Mouse (Mus musculus) Muller cell, postnatal 12 days (primary cell): ENCODE measurements around the gene Upp1.
A peak's percentile ranks its signal among the peaks of the same experiment; 100 is the strongest.
"Not testable (repeated sequence)": the region's sequence is repeated elsewhere in the genome, so short reads cannot be mapped to it uniquely, and the experiment has no call there.

Experiments used
- DNase-seq: peaks from one replicate; pipeline ENCODE4 v3.0.0-alpha.2; 2015; ENCODE audit errors: inconsistent ontology term

The Upp1 gene

DNA sequence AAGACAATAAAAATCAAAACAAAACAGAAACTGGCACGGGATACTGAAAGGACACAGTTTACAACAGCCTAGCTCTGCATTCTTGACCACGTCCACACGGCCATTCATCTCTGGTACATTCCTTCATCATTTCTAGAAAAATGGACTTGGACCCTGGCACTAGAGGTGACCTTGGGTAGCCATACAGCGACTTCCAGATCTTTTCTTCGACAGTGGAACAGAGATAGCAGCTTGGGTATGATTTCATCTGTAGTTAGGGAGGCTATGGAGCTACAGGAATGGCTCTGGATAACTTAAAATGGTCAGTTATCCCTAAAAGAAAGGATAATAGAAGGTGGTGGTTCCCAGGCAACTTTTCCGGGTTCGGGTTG is at the start of gene Upp1:
Upp1 (plus strand) TSS at position 54 of the 371 bp plus-strand sequence.
- DNase-seq: no peak

DNA sequence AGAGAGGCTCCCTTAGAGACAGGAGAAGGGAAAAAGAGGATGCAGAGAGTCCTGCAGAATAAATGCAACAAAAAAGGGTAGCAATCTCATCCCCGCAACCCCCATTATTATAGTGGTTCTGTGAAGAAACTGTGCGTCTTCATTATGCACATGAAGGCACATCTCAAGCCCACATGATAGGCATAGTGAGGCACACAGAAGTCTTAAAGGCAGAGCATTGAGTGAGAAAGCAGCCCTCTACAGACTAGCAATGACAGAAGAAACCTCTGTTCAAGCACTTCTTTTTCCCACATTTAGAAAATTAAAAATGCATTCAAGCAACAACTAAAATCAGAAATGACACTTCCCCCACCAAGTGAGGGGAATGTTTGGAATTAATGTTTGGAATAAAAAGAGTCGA is 41.5 kb upstream of the Upp1 start:
- no peak for DNase-seq

- DNase-seq: no peak
These were observed 4.7 kb upstream of the Upp1 start for GRCm38 (mm10) chr11:9113189-9113588.

- no peak for DNase-seq
These were observed 2.4 kb upstream of the Upp1 start for GRCm38 (mm10) chr11:9115367-9116120.

GRCm38 (mm10) chr11:9116121-9116520 is 1.8 kb upstream of the Upp1 start:
- DNase-seq: no peak

GRCm38 (mm10) chr11:9116916-9117315 is 987 bp upstream of the Upp1 start:
- peak; percentile 14 for DNase-seq

GRCm38 (mm10) chr11:9117358-9118049 is 399 bp upstream of the Upp1 start:
- peak; percentile 87 for DNase-seq

- DNase-seq: peak; percentile 61
These were observed 668 bp downstream of the Upp1 start for GRCm38 (mm10) chr11:9118421-9119121.

DNA sequence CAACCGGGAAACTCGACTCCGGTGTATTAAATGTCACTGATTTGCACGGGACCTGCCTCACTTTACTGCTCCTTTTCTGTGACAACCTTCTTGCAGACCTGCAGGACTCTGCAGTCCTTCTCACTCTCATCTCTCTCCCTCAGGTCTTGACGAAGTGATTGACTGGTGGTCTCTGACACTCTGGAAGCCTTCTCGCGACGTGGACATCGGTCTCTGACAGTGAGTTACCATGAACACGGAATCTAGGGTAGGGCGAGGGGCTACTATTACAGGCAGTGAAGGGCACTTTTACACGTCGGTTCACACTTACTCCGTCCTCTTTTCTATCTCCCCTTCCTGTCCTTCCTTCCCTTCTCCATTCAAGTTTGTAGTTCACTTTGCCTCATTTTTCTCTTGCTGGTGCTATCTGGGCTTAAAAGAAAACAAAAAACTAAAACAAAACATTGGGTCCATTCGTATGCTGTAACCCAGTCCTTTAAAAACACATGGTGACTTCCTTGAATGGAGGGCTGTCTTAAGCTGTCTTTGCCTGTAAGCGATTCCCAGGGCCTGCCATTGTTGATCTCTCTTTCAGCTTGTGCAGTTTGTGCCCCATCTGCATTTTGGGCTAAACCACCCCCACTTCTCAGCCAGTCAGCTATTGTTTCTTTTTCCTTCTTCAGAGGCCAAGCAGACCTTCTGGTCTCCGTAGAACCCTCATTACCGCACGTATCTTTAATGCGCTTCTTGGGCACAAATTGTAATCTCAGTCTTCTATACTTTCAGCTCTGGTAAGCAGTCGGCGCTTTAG is 1.5 kb downstream of the Upp1 start:
- no peak for DNase-seq

GRCm38 (mm10) chr11:9122315-9122714 is 4.4 kb downstream of the Upp1 start:
- no peak for DNase-seq

GRCm38 (mm10) chr11:9126373-9127107 is 8.6 kb downstream of the Upp1 start:
- DNase-seq: peak; percentile 5

DNA sequence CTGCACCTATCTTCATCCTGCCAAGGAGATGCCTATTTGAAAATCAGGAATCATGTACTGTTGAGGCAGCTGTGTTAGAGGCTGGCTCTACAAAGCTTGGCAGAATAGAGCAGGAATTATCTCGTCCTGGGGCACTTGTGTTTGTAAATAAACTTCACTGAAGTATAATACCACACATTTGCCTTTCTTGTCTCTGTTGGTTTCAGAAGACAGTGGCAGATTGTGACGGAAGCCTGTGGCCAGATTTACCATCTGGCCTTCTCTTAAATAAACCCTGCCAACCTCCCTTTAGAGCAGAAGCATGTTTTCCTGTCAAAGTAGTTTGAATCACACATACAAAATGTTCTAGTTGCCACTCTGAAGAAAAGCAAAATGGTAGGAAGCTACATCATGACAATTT is 10.2 kb downstream of the Upp1 start:
- no peak for DNase-seq

GRCm38 (mm10) chr11:9129528-9129927 is 11.6 kb downstream of the Upp1 start:
- DNase-seq: no peak

GRCm38 (mm10) chr11:9131688-9132087 is 13.8 kb downstream of the Upp1 start:
- no peak for DNase-seq

DNA sequence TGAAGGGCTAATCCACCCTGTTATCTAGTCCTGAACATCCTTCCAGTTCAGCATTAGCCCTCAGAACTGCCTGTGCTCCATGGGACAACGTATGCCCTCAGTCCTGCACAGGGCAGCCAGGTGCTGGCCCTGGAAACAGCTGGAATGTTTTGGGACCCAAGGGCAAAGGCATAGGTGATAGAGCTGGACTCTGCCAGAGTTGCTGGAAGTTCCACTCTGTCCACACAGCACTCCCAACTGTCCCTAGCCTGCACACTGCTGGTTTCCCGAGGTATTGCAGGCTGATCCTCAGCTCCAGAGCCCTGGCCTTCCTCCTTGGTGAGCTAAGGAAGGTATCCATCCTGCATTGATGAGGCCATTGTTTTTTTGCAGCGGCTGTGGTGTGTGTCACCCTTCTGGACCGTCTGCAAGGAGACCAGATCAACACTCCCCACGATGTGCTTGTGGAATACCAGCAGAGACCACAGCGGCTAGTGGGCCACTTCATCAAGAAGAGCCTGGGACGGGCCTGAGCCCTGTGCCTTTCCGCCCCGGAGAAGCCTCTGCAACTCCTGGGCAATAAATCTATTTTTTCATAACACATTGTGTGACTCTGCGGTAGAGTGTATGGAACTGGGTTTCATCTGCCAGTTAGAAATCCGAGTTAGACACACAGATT is 17.8 kb downstream of the Upp1 start:
- no peak for DNase-seq

DNA sequence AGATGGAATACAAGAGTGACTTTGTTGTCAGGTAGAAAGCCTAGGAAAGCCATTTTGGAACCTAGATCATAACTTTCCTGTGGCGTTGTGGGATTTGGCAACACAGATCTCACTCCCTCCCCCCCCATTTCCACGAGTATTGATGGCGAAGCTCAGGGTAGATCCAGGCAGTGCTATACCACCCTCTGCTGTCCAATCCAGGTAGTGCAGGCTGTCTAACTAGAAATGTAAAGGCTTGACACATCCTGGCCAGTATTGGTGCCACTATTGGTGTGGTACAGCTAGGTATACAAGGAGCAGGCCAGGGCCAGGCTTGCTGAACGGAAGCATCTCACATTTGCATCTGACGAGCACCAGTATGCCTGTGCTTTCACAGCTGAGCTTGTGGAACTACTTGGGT is 18.6 kb downstream of the Upp1 start:
- peak; percentile 53 for DNase-seq

DNA sequence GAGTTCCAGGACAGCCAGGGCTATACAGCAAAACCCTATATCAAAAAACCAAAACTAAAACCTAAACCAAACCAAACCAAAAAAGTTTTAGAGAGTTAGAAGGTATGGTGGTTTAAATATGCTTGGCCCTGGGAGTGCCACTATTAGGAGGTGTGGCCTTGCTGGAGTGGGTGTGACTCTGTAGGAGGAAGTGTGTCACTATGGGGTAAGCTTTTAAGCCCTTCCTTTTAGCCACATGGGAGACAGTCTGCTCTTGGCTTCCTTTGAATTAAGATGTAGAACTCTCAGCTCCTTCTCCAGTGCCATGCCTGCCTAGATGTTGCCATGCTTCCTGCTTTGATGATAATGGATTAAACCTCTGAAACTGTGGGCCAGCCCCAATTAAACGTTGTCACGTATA is 27.2 kb downstream of the Upp1 start:
- DNase-seq: no peak

GRCm38 (mm10) chr11:9146115-9146514 is 28.2 kb downstream of the Upp1 start:
- no peak for DNase-seq

DNA sequence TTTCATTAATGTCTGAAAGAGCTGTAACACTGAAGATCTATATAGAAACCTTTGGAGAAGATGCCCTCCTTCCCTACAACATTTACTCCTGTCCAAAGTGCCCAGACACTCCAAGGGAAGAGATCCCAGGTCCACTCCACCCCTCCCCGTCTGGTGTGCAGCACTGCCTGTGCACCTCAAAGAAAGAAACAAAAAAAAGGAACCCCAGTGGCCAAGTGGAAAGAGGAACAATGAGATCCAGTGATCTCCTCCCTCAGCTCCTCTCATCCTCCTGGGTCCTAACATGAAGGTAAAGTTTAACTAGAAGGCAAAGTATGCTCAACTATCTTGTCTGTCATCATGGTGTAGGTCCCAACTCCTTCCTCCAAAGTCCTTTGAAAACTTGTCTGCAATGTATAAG is 28.8 kb downstream of the Upp1 start:
- DNase-seq: no peak

- DNase-seq: no peak
These were observed 30.3 kb downstream of the Upp1 start for GRCm38 (mm10) chr11:9148206-9148605.

DNA sequence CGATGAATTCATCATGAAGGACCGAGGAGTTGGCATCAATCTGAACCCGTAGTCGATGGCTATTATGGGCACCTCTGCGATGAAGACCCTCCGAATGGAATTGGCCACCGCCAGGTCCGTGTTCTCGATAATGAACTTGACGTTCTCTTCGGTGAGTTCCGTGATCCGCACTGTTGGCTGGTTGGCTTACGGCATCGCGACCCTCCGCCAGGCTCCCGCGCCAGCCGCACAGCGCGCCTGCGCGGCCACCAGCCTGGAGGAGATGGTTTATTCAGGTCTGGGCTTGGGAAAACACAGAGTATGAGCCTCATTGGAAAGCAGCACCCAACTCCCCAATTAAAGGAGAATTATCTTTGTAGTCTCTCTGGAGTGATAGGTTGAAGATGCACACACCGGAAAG is 32.5 kb downstream of the Upp1 start:
- not testable (repeated sequence) for DNase-seq
